Mouse (Mus musculus) left cerebral cortex, adult 2 months (tissue): ENCODE data around the gene Rai2. TPM values are rescaled to one million over a fixed set of nuclear protein-coding genes. Genes with fewer than 3 reads are reported as not detected.

Experiments used
- DNase-seq, 2 experiments: peaks; one replicate each; pipeline ENCODE4 v3.0.0; 2021 to 2022; ENCODE audit warnings: low spot score in 2 of 2, mixed read lengths in 1 of 2; ENCODE audit errors: extremely low spot score in 1 of 2
- H3K27ac ChIP-seq: fragments of 200-600 bp; 2 replicates; pipeline ENCODE4 v1.8.1; 2022
- H3K4me3 ChIP-seq: fragments of 200-600 bp; 2 replicates; pipeline ENCODE4 v1.8.1; 2022
- CTCF ChIP-seq: fragments of 200-600 bp; IDR thresholded peaks from 2 replicates; pipeline ENCODE4 v1.8.1; 2022; ENCODE audit warnings: antibody characterized with exemption, mild to moderate bottlenecking, moderate library complexity
- intact Hi-C: fragments of 180-260 bp; cut with DNase I; formaldehyde crosslinking; loops from one replicate; pipeline ENCODE4 v1.15.1; 2025
- long read RNA-seq, 2 experiments: library from polyadenylated mRNA; stranded (forward); transcript quantifications; one replicate each; pipeline ENCODE4 v2.0.0; 2021; ENCODE audit warnings: borderline mapping rate in 2 of 2
- total RNA-seq, 2 experiments: library from RNA; stranded (reverse); gene quantifications; 2 replicates each; pipeline ENCODE4 v1.2.3; 2021

Rai2 gene
- total RNA-seq: 10 to 100 TPM; 15.3 to 18.0 TPM
- long read RNA-seq, experiment 1, transcript Rai2-202 (2 exons, 2,165 nt): minor isoform, 8 of 17 reads
- long read RNA-seq, experiment 1, transcript Rai2-201 (2 exons, 2,204 nt): major isoform, 9 of 17 reads
- long read RNA-seq, experiment 1, partial matches to known transcripts: 0 of 17 reads
- long read RNA-seq, experiment 1, other reads (novel, unspliced or antisense): 0 of 17 reads
- long read RNA-seq, experiment 2, transcript Rai2-201 (2 exons, 2,204 nt): major isoform, 6 of 15 reads
- long read RNA-seq, experiment 2, transcript Rai2-202 (2 exons, 2,165 nt): minor isoform, 5 of 15 reads
- long read RNA-seq, experiment 2, partial matches to known transcripts: 2 of 15 reads
- long read RNA-seq, experiment 2, other reads (novel, unspliced or antisense): 2 of 15 reads

DNA sequence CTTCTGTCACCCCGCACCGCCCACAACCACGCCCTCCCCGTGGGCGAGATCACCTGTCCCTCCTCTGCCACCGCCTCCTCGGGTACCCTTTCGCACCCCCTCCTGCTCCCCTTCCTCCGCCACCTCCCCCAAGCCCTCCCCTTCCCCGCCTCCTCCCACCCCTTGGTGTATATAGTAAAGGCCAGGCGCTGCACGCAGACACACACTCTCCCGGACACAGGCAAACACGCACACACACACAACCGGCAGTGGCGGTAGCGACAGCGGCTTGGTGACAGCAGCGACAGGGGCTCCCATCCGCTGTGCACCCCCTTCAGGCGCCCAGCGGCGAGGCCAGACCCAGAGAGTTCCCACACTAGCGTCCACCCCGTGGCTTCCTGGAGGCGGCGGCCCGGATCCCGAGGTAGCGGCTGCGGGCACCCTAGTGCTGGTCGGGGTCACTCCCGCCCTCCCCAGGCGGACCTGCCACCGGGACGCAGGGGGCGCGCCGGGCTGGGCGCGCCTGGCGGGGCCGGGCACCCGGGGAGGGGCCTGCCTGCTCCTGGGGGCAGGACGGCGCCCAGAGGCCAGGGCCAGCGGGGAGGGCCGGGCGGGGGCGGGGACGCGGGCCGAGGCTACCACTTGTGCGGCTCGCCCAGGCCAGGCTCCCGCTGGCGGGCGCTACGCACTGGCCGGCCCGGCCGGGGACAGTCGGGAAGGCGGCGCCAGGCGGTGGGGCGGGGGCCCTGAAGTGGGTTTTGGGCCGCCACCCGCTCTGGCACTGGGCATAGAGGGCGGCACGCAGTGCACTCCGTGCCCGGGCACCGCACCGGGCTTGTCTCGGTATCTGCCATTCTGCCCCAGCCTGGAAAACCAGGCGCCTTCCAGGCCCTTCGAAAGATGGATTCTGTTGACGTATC, at the start of gene Rai2:
Rai2 (plus strand) TSS at position 205 of the 899 bp plus-strand sequence.
- intact Hi-C loops: loop anchor here (5.0 to 10.0 kb wide), 2 partner anchors 85 to 312 kb away; no protein-coding TSS in a partner anchor
- Histone ChIP-seq H3K27ac (peak within 1 kb of the TSS; percentile 78), H3K4me3 (peak within 1 kb of the TSS; percentile 59)
- no peak for TF ChIP-seq CTCF
- peak; percentile 18 to 26 for DNase-seq

DNA sequence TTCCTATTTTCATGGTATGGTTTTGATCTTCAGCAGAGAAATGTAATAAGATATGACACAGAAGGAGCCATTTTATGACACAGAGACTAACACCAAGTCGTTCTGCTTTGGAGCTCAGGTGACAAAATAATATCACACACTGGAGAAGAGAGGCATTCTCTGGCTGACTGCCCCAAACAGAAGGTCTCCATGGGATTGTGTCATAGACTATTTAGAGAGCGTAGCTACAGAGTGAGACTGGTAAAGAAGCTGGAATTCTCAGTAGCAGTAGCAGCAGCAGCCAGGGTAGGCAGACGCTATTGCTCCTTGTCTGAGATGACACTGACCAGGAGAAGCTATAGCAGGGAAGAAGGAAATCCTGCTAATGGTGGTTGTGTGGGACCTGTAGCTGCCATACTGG, 27.5 kb upstream of the Rai2 start:
- Histone ChIP-seq H3K27ac (no peak overlapping the region), H3K4me3 (no peak overlapping the region)
- DNase-seq: no peak
- intact Hi-C loops: no loop called here
- TF ChIP-seq CTCF: no peak

DNA sequence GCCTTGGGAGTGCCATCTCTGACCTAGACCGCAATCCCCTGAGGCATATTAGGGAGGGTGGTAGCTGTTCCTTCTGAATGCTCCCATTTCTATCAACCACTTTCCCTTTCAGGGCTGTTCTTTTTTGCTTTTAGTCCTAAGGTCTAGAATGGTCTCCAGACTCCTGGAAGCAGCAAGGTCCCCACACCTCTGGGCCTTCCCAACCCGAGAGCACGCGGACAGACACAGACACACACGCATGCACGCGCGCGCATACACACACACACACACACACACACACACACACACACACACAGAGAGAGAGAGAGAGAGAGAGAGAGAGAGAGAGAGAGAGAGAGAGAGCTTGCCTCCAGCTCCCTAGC, 385 bp upstream of the Rai2 start:
- no peak for TF ChIP-seq CTCF
- no peak for DNase-seq
- intact Hi-C loops: loop anchor here (5.0 to 10.0 kb wide), 2 partner anchors 84 to 312 kb away; no protein-coding TSS in a partner anchor
- Histone ChIP-seq H3K4me3 (peak overlapping the region; percentile 59), H3K27ac (no peak overlapping the region)

DNA sequence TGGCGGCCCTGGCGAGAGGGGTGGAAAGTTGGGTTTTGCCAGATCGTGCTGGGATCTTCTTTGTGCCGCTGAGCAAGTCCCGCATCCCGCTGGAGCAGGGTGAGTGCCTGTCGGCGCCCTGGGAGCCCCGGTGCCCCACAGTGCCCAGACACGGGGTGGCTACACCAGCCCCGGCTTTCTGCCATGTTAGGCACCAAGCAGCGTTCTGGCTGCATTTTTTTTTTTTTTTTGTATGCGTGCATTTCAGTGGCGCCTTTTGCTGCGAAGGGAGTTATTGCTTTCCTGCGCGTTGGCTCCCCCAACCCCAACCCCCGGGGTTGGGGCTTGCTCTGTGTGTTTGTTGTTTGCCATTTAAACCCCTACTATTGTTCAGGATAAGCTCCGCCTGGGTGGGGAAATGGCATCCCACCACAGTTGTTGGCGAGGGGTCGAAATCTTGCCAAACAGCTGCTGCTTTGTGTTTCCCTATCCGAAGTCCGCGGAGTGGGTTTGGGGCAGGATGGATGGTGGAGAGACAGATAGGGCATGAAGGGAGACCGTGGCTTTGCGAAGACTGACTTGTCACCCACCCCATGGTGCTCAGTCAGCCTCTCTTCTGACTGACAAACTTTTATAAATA, 1.0 kb downstream of the Rai2 start:
- Histone ChIP-seq H3K27ac (peak overlapping the region; percentile 78), H3K4me3 (peak overlapping the region; percentile 59)
- intact Hi-C loops: loop anchor here (5.0 to 10.0 kb wide), 2 partner anchors 86 to 313 kb away; no protein-coding TSS in a partner anchor
- no peak for TF ChIP-seq CTCF
- peak in 1 of 2 experiments; percentile 27 for DNase-seq

DNA sequence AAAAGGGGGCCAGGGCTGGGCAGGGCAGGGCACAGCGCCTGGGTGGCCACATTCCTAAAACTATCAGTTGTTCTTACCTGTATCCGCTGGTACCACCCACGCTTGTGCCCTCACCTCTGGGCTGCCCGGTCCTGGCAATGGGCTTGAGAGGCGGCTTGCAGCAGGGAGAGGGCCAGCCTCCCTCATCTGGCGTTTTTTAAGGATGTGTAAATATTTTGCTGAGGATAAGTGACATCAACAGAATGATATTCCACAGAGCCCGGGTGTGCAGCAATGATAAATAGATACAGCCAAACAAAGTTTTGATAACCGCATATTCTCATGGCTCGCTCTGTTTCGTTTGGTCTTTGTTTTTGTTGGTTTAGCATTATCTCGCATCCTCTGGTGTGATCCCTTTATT, 1.7 kb downstream of the Rai2 start:
- DNase-seq: no peak
- H3K4me3 ChIP-seq: peak overlapping the region; percentile 59
- intact Hi-C loops: loop anchor here (5.0 to 10.0 kb wide), 2 partner anchors 86 to 314 kb away; no protein-coding TSS in a partner anchor
- H3K27ac ChIP-seq: peak overlapping the region; percentile 78; the same call in 1 of the 2 replicates
- no peak for TF ChIP-seq CTCF

DNA sequence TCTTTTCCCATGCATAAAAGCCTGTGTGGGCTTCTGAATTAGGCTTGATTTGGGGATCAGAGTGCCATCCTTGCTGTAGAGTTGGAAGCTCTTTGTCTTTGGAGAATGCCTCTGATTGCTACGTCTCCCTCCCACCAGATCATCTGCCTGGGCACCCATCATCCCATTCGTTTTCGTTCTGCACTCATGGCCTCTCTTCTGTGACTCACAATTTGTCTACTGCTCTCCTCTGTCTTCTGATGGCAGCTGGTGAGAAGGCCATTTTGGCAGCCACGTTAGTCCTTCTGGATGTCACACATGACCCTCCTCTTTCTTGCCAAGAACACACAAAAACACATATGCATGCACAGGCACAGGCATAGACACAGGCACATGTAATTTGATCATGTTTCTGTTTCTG, 4.2 kb downstream of the Rai2 start:
- Histone ChIP-seq H3K27ac (no peak overlapping the region), H3K4me3 (no peak overlapping the region)
- intact Hi-C loops: no loop called here
- no peak for DNase-seq
- no peak for TF ChIP-seq CTCF

DNA sequence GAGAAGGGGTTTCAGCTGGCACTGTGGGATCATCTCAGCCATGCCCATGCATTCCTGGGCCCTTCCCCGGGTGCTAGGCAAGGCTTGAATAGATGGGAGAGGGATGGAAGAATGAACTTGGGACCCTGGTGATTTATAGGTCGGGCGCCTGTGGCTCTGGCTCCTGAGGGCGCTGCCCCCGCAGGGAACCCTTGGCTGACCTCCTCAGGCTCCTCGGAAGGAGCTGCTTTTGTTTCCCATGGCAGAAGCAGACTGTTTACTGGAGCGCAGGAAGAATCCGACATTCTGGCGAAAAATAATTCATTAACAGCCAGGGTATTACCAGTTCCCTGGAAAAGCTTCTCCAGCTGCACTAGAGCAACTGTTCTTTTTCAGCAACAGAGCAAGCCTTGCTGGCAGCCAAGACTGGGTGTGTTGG, 6.5 kb downstream of the Rai2 start:
- no peak for DNase-seq
- H3K27ac ChIP-seq: peak overlapping the region; percentile 53
- intact Hi-C loops: no loop called here
- no peak overlapping the region for H3K4me3 ChIP-seq
- TF ChIP-seq CTCF: no peak

DNA sequence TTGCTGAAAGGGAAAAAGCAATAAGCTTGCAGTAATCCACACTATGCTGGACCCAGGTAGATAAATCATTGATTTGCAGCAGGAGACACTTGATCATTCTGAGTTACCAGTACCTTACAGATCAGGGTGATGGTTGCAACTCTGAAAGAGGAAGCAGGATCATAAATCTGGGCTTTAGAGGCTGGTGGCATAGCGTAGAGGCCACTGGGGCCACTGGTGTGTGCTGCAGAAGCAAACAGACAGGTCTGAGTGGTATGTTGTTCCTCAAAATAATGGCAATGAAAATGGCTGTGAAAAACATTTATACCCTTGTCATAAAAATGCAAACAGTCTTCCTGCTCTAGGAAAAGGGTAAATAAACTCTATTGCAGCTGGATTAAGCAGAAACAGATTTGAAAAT, 9.4 kb downstream of the Rai2 start:
- no peak for DNase-seq
- intact Hi-C loops: loop anchor here (5.0 kb wide), 1 partner anchor 51 kb away; no protein-coding TSS in a partner anchor
- Histone ChIP-seq H3K27ac (no peak overlapping the region), H3K4me3 (no peak overlapping the region)
- TF ChIP-seq CTCF: no peak

DNA sequence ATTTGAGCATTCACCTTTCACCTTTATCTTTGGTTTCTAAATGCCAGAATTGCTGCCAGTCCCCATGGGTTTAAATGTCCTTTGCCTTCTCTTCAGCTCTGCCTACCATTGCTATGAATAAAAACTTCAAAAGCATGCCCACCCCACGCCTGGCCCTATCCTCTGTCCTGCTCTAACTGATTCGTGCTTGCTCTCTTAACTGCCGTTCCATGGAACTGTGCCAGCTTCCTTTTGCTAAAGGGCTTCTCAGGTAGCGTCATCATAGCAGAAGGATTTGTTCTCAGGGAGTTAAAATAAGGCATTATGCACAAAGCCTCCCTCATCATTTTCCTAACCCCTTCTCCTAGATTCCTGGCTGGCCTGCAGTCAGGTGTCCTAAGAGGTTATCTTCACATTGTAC, 11.6 kb downstream of the Rai2 start:
- intact Hi-C loops: loop anchor here (5.0 kb wide), 1 partner anchor 49 kb away; no protein-coding TSS in a partner anchor
- DNase-seq: no peak
- Histone ChIP-seq H3K4me3 (no peak overlapping the region), H3K27ac (no peak overlapping the region)
- TF ChIP-seq CTCF: no peak

DNA sequence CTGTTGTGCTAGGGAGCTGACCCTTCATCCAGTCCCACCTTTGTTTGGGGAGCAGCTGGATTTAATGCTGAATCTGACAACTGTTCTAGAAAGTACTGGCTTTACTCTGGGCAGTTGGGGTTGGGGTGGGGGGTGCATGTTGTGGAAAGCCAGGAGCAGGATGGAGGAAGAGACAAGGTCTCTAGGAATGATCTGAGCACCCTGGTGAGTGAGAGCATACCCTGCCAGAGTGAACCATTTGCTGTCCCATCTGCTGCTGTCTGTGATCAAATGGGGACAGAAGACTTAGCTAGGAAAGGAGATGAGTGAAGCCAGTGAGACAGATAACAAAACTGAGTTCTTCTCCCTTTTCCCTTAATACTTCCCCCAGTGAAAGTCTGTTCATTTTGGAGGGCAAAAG, 13.2 kb downstream of the Rai2 start:
- no peak for DNase-seq
- TF ChIP-seq CTCF: no peak
- Histone ChIP-seq H3K4me3 (no peak overlapping the region), H3K27ac (no peak overlapping the region)
- intact Hi-C loops: no loop called here

DNA sequence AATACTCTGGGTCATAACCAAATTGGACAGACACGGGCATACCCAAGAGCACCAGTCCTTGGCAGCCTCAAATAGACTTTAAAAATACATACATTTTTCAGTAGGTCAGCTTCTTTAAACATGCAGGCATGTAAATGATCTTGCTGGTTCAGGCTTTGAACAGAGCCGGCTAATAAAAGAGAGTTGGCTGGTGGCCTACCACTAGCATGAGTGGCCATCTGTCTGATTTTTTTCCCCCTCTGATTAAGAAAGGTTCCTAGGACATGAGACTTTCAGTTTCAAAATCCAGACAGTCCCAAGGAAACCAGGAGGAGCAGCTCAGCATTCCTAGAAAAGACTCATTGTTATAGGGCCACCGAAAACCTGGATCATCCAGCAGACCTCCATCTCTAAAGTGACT, 15.0 kb downstream of the Rai2 start:
- no peak overlapping the region for H3K4me3 ChIP-seq
- intact Hi-C loops: no loop called here
- no peak for DNase-seq
- H3K27ac ChIP-seq: no peak overlapping the region
- TF ChIP-seq CTCF: no peak
